Mouse (Mus musculus): Measurements from ENCODE around the gene Slc16a7. TPM values are rescaled to one million over a fixed set of nuclear protein-coding genes. Genes with fewer than 3 reads are reported as not detected.

Gene Slc16a7
- polyA plus RNA-seq, 1 experiment = 7.6 TPM

GRCm38 (mm10) chr10:125255904-125256303 lies 133.4 kb downstream of the Slc16a7 start:
- no peaks in the 10 kb centered on the region for H3K4me1 ChIP-seq (ENCODE audit: control insufficient read depth, insufficient read depth, low read length)
- no peak overlapping the region for H3K27ac ChIP-seq (ENCODE audit: insufficient read depth, low read length)
- no peak for TF ChIP-seq CTCF (IDR thresholded peaks at IDR 0.05; ENCODE audit: borderline replicate concordance, insufficient read depth, low read length)
- no peak for TF ChIP-seq POLR2A (IDR thresholded peaks at IDR 0.05; ENCODE audit: low read depth, low read length)
- no peak overlapping the region for H3K4me3 ChIP-seq (ENCODE audit: insufficient read depth, low read length)

GRCm38 (mm10) chr10:125214536-125214935 lies 174.7 kb downstream of the Slc16a7 start:
- no peak for TF ChIP-seq CTCF (IDR thresholded peaks at IDR 0.05; ENCODE audit: borderline replicate concordance, insufficient read depth, low read length)
- TF ChIP-seq POLR2A (IDR thresholded peaks at IDR 0.05; ENCODE audit: low read depth, low read length) = no peak
- no peak overlapping the region for H3K27ac ChIP-seq (ENCODE audit: insufficient read depth, low read length)
- no peaks in the 10 kb centered on the region for H3K4me1 ChIP-seq (ENCODE audit: control insufficient read depth, insufficient read depth, low read length)
- no peak overlapping the region for H3K4me3 ChIP-seq (ENCODE audit: insufficient read depth, low read length)

GRCm38 (mm10) chr10:125213805-125214204 lies 175.5 kb downstream of the Slc16a7 start:
- no peak overlapping the region for H3K4me3 ChIP-seq (ENCODE audit: insufficient read depth, low read length)
- no peaks in the 10 kb centered on the region for H3K4me1 ChIP-seq (ENCODE audit: control insufficient read depth, insufficient read depth, low read length)
- TF ChIP-seq POLR2A (IDR thresholded peaks at IDR 0.05; ENCODE audit: low read depth, low read length) (no peak), CTCF (IDR thresholded peaks at IDR 0.05; ENCODE audit: borderline replicate concordance, insufficient read depth, low read length) (no peak)
- H3K27ac ChIP-seq (ENCODE audit: insufficient read depth, low read length) = no peak overlapping the region

DNA sequence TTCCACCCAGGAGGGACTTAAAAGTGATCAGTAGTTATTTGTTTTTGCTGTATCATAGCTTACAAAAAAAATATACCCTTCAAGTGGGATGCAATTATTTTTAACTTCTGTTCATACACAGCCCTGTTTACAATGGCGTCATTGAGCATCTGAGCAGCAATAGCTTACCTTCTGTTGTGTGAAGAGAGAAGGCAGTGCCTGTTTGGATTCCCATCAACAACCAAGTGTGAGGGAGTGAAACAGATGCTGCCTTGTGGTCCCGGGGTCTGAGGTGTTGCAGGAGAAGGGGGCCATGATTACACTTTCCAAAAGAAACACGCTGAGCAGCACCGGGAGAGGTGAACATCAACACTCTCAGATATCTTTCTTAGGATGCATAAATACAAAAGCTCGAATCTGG lies 201.7 kb downstream of the Slc16a7 start:
- H3K27ac ChIP-seq (ENCODE audit: insufficient read depth, low read length) = no peak overlapping the region
- TF ChIP-seq CTCF (IDR thresholded peaks at IDR 0.05; ENCODE audit: borderline replicate concordance, insufficient read depth, low read length) (no peak), POLR2A (IDR thresholded peaks at IDR 0.05; ENCODE audit: low read depth, low read length) (no peak)
- H3K4me3 ChIP-seq (ENCODE audit: insufficient read depth, low read length) = no peak overlapping the region
- H3K4me1 ChIP-seq (ENCODE audit: control insufficient read depth, insufficient read depth, low read length) = no peaks in the 10 kb centered on the region

DNA sequence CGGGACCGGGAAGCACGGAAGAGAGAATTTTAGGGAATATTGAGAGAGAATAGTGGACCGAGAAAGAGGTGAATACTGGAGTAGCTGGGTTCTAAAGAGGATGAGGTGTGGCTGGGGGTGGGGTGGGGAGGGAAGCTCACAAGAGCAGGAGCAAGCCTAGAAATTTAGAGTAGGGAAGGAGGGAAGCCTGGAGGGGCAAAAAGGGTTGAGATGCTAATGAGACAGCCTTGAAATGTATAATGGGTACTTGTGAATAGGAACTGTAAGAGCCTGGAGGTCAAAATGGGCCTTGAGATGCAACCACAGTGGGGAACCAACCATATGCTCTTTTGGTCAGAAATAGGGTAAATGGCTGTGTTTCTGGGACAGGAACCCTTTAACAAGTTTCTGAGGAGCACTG lies 203.9 kb downstream of the Slc16a7 start:
- TF ChIP-seq POLR2A (IDR thresholded peaks at IDR 0.05; ENCODE audit: low read depth, low read length) (no peak), CTCF (IDR thresholded peaks at IDR 0.05; ENCODE audit: borderline replicate concordance, insufficient read depth, low read length) (no peak)
- Histone ChIP-seq H3K4me3 (ENCODE audit: insufficient read depth, low read length) (no peak overlapping the region), H3K4me1 (ENCODE audit: control insufficient read depth, insufficient read depth, low read length) (no peaks in the 10 kb centered on the region), H3K27ac (ENCODE audit: insufficient read depth, low read length) (no peak overlapping the region)

DNA sequence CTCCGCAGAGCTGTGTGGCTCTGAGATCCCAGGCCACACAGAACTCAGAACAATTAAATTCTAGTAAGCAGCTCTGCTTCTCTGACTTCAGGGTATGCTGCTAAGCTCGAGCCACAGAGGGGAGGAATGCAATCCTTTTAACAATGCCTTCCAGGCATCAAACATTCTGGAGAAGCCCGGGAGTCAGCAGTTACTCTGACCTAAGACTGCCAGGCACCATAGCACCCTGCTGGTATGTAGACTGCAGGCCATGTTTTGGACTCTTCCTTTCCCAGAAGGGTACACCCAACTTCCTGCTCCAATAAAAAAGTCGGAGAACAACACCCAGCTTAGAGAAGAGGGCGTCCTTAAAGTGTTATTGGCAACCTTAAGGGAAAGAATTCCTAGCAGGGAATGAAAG lies 205.1 kb downstream of the Slc16a7 start:
- TF ChIP-seq POLR2A (IDR thresholded peaks at IDR 0.05; ENCODE audit: low read depth, low read length) (no peak), CTCF (IDR thresholded peaks at IDR 0.05; ENCODE audit: borderline replicate concordance, insufficient read depth, low read length) (no peak)
- H3K4me3 ChIP-seq (ENCODE audit: insufficient read depth, low read length) = no peak overlapping the region
- H3K27ac ChIP-seq (ENCODE audit: insufficient read depth, low read length) = no peak overlapping the region
- H3K4me1 ChIP-seq (ENCODE audit: control insufficient read depth, insufficient read depth, low read length) = no peaks in the 10 kb centered on the region

DNA sequence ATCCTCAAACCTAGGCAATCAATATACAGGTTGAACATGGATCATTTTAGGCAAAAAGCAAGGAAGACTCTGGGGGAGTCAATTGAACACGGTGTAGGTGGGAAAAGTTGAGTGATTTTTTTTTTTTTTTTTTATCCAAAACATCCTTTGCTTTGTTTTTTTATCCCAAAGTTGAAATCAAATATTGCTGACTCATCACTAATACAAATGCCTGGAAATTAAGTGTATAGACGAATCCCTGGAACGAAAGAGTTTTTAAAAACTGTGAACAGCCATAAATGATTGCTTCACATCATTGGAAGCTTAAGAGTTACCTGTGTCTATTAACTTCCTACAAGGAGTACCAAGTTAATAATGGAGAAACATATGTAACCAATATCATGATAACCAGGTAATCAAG lies 206.7 kb downstream of the Slc16a7 start:
- H3K27ac ChIP-seq (ENCODE audit: insufficient read depth, low read length) = no peak overlapping the region
- H3K4me3 ChIP-seq (ENCODE audit: insufficient read depth, low read length) = no peak overlapping the region
- H3K4me1 ChIP-seq (ENCODE audit: control insufficient read depth, insufficient read depth, low read length) = no peaks in the 10 kb centered on the region
- TF ChIP-seq CTCF (IDR thresholded peaks at IDR 0.05; ENCODE audit: borderline replicate concordance, insufficient read depth, low read length) (no peak), POLR2A (IDR thresholded peaks at IDR 0.05; ENCODE audit: low read depth, low read length) (no peak)

DNA sequence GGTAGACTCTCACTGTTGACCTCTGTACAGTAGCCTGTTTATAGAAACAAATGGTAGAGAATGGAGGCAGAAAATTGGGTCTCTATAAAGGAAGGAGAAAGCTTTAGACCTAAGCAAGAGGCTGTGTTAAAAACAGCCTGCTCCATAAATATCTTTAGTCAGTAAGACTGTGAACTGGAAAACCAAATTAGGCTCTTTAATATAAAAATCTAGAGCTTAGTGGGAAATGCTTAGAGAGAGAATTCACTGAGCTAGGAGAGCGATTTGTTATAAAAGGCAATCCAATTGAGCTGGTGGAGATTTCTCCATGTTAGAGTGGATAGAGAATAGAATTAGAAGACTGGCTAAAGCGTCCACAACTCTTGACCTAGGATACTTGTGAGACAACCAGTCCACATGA lies 211.5 kb downstream of the Slc16a7 start:
- H3K4me3 ChIP-seq (ENCODE audit: insufficient read depth, low read length) = no peak overlapping the region
- H3K27ac ChIP-seq (ENCODE audit: insufficient read depth, low read length) = no peak overlapping the region
- no peaks in the 10 kb centered on the region for H3K4me1 ChIP-seq (ENCODE audit: control insufficient read depth, insufficient read depth, low read length)
- TF ChIP-seq POLR2A (IDR thresholded peaks at IDR 0.05; ENCODE audit: low read depth, low read length) (no peak), CTCF (IDR thresholded peaks at IDR 0.05; ENCODE audit: borderline replicate concordance, insufficient read depth, low read length) (no peak)

GRCm38 (mm10) chr10:125175013-125175650 lies 214.1 kb downstream of the Slc16a7 start:
- Histone ChIP-seq H3K4me3 (ENCODE audit: insufficient read depth, low read length) (no peak overlapping the region), H3K4me1 (ENCODE audit: control insufficient read depth, insufficient read depth, low read length) (no peaks in the 10 kb centered on the region), H3K27ac (ENCODE audit: insufficient read depth, low read length) (no peak overlapping the region)
- TF ChIP-seq CTCF (IDR thresholded peaks at IDR 0.05; ENCODE audit: borderline replicate concordance, insufficient read depth, low read length) (no peak), POLR2A (IDR thresholded peaks at IDR 0.05; ENCODE audit: low read depth, low read length) (no peak)

DNA sequence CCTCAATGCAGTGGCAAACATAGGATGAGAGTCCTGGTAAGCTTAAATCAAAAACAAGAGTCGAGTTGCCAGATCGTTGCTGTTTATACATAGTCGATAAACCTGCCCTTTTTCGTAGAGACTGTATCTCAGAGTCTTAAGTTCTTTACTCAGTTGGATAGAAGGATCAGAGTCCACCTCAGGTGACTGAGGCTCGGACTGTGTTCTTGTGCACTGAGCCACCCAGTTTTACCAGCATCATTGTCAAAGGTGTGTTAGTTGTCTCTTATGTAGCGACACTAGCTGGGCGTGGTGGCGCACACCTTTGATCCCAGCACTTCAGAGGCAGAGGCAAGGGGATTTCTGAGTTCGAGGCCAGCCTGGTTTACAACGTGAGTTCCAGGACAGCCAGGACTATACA lies 217.6 kb downstream of the Slc16a7 start:
- Histone ChIP-seq H3K27ac (ENCODE audit: insufficient read depth, low read length) (no peak overlapping the region), H3K4me3 (ENCODE audit: insufficient read depth, low read length) (no peak overlapping the region), H3K4me1 (ENCODE audit: control insufficient read depth, insufficient read depth, low read length) (no peaks in the 10 kb centered on the region)
- TF ChIP-seq POLR2A (IDR thresholded peaks at IDR 0.05; ENCODE audit: low read depth, low read length) = no peak
- no peak for TF ChIP-seq CTCF (IDR thresholded peaks at IDR 0.05; ENCODE audit: borderline replicate concordance, insufficient read depth, low read length)
